Mouse (Mus musculus) spleen, adult 2 months (tissue): ENCODE measurements around the gene Thrsp.

Experiments
- CTCF ChIP-seq: fragments of 200-500 bp; IDR thresholded peaks from 2 replicates; pipeline ENCODE4 v1.5.1; 2011; ENCODE audit warnings: mild to moderate bottlenecking, inconsistent platforms; ENCODE audit not compliant: insufficient read depth, insufficient read length, insufficient replicate concordance; ENCODE audit errors: extremely low read depth
- POLR2A ChIP-seq: fragments of 200-500 bp; IDR thresholded peaks from 2 replicates; pipeline ENCODE4 v1.6.1; 2011; ENCODE audit warnings: low read depth, low read length, inconsistent platforms

GRCm38 (mm10) chr7:97394375-97394774, 23.2 kb downstream of the Thrsp start:
- TF ChIP-seq CTCF (no peak), POLR2A (no peak)
